Mouse (Mus musculus) common myeloid progenitor, adult 5-6 weeks (primary cell): ENCODE measurements around the gene Hoxc8. TPM values are rescaled to one million over a fixed set of nuclear protein-coding genes. Genes with fewer than 3 reads are reported as not detected.

Experiments used
- ATAC-seq: replicated peaks from 2 replicates; pipeline ENCODE4 v1.8.0; 2016; ENCODE audit warnings: low read depth, mild to moderate bottlenecking, moderate TSS enrichment, inconsistent platforms; ENCODE audit not compliant: poor library complexity, severe bottlenecking
- total RNA-seq: library from RNA; stranded (forward); fragments of 200-1000, 187-1606 nt; gene quantifications from 2 replicates; pipeline ENCODE4 v1.2.3, GENCODE M21; 2017

Gene Hoxc8
- total RNA-seq, 1 experiment from 2014 or later: not detected

GRCm38 (mm10) chr15:103027266-103028235 is 37.1 kb downstream of the Hoxc8 start:
- ATAC-seq: no peak

GRCm38 (mm10) chr15:103028916-103029512 is 38.6 kb downstream of the Hoxc8 start:
- ATAC-seq: no peak

GRCm38 (mm10) chr15:103030142-103030541 is 39.7 kb downstream of the Hoxc8 start:
- ATAC-seq: no peak

GRCm38 (mm10) chr15:103032167-103032566 is 41.8 kb downstream of the Hoxc8 start:
- ATAC-seq: no peak

- no peak for ATAC-seq
Measured at GRCm38 (mm10) chr15:103032646-103033575, 42.5 kb downstream of the Hoxc8 start.

- ATAC-seq: 0 out of 2 replicates have a peak, but pooled peaks have one; percentile 45
Measured at GRCm38 (mm10) chr15:103034043-103034806, 43.8 kb downstream of the Hoxc8 start.

- ATAC-seq: 0 out of 2 replicates have a peak, but pooled peaks have one; percentile 25
Measured at GRCm38 (mm10) chr15:103034807-103035547, 44.6 kb downstream of the Hoxc8 start.

- no peak for ATAC-seq
Measured at GRCm38 (mm10) chr15:103035548-103035881, 45.1 kb downstream of the Hoxc8 start.

GRCm38 (mm10) chr15:103037579-103037978 is 47.2 kb downstream of the Hoxc8 start:
- no peak for ATAC-seq

GRCm38 (mm10) chr15:103038701-103039480 is 48.5 kb downstream of the Hoxc8 start:
- ATAC-seq: no peak

GRCm38 (mm10) chr15:103039609-103040008 is 49.2 kb downstream of the Hoxc8 start:
- no peak for ATAC-seq

GRCm38 (mm10) chr15:103040601-103041000 is 50.2 kb downstream of the Hoxc8 start:
- no peak for ATAC-seq

GRCm38 (mm10) chr15:103041613-103042012 is 51.2 kb downstream of the Hoxc8 start:
- ATAC-seq: no peak

GRCm38 (mm10) chr15:103042209-103042608 is 51.8 kb downstream of the Hoxc8 start:
- ATAC-seq: no peak
